Mouse (Mus musculus) megakaryocyte, adult 5-6 weeks (primary cell): Measurements from ENCODE around the gene Gng4. TPM values are rescaled to one million over a fixed set of nuclear protein-coding genes. Genes with fewer than 3 reads are reported as not detected.

ENCODE experiments used
- ATAC-seq: 2 replicates; pipeline ENCODE4 v1.8.0; 2016; ENCODE audit warnings: mild to moderate bottlenecking, inconsistent platforms; ENCODE audit not compliant: poor library complexity, severe bottlenecking
- total RNA-seq, 2 experiments: library from RNA; stranded (forward) in 1 of 2; stranded (reverse) in 1 of 2; fragments of 153-499, 151-499 nt in 1 of 2; fragments of 221-1000, 200-1000 nt in 1 of 2; gene quantifications; 2 replicates each; pipeline versions ENCODE4 v1.2.3 to v1.2.4; 2015 to 2017

Gng4 gene
- total RNA-seq, 2 experiments from 2014 or later = not detected

GRCm38 (mm10) chr13:13810885-13811284 is 27.0 kb downstream of the Gng4 start:
- ATAC-seq = no peak

GRCm38 (mm10) chr13:13818696-13819095 is 34.8 kb downstream of the Gng4 start:
- no peak for ATAC-seq

- no peak for ATAC-seq
Measured at GRCm38 (mm10) chr13:13820234-13821123, 36.6 kb downstream of the Gng4 start.

GRCm38 (mm10) chr13:13824946-13825345 is 41.1 kb downstream of the Gng4 start:
- ATAC-seq = no peak

- ATAC-seq = no peak
Measured at GRCm38 (mm10) chr13:13826533-13826932, 42.7 kb downstream of the Gng4 start.

GRCm38 (mm10) chr13:13828125-13828524 is 44.3 kb downstream of the Gng4 start:
- no peak for ATAC-seq

- ATAC-seq = no peak
Measured at GRCm38 (mm10) chr13:13830469-13831074, 46.7 kb downstream of the Gng4 start.

- no peak for ATAC-seq
Measured at GRCm38 (mm10) chr13:13835180-13835579, 51.3 kb downstream of the Gng4 start.

- ATAC-seq = no peak
Measured at GRCm38 (mm10) chr13:13845021-13845420, 61.2 kb downstream of the Gng4 start.

- ATAC-seq = no peak
Measured at GRCm38 (mm10) chr13:13847075-13847599, 63.3 kb downstream of the Gng4 start.

- no peak for ATAC-seq
Measured at GRCm38 (mm10) chr13:13857190-13857589, 73.3 kb downstream of the Gng4 start.

- no peak for ATAC-seq
Measured at GRCm38 (mm10) chr13:13862346-13862745, 78.5 kb downstream of the Gng4 start.

GRCm38 (mm10) chr13:13862941-13863340 is 79.1 kb downstream of the Gng4 start:
- ATAC-seq = no peak

GRCm38 (mm10) chr13:13866339-13866738 is 82.5 kb downstream of the Gng4 start:
- no peak for ATAC-seq

- ATAC-seq = no peak
Measured at GRCm38 (mm10) chr13:13867078-13867759, 83.4 kb downstream of the Gng4 start.

- ATAC-seq = no peak
Measured at GRCm38 (mm10) chr13:13867922-13868321, 84.1 kb downstream of the Gng4 start.

Other genes starting within 250 kb of the Gng4 start
- gene Lyst, start 193.7 kb upstream of the Gng4 start, total RNA-seq (2015) = 166 and 194 TPM in 2 replicates
- 188 and 200 TPM in 2 replicates for gene Lyst, start 193.7 kb upstream of the Gng4 start, total RNA-seq (2017)
- gene B3galnt2, start 170.4 kb downstream of the Gng4 start, total RNA-seq (2015) = 24.3 and 25.9 TPM in 2 replicates
- gene B3galnt2, start 170.4 kb downstream of the Gng4 start, total RNA-seq (2017) = 16.8 and 20.5 TPM in 2 replicates